Mouse (Mus musculus) embryonic facial prominence, embryonic 14.5 days (tissue): Measurements from ENCODE around the gene Tmprss12. TPM values are rescaled to one million over a fixed set of nuclear protein-coding genes. Genes with fewer than 3 reads are reported as not detected.
"Not testable (repeated sequence)": the region's sequence is repeated elsewhere in the genome, so short reads cannot be mapped to it uniquely, and the experiment has no call there.

Experiments used
- ATAC-seq: fragments of 200-750 bp; cut with Nextera tagmentation; 2 replicates; pipeline ENCODE4 v1.8.0; 2017; ENCODE audit warnings: low read depth, moderate number of reproducible peaks, moderate TSS enrichment
- DNase-seq: peaks from one replicate; pipeline ENCODE4 v3.0.0-alpha.2; 2015; ENCODE audit warnings: low spot score
- H3K27ac ChIP-seq: fragments of 300-500 bp; sonication (generic); replicated peaks from 2 replicates; pipeline ENCODE4 v1.5.1; 2014; ENCODE audit warnings: low read depth, mild to moderate bottlenecking, low read length, moderate library complexity
- H3K27me3 ChIP-seq: fragments of 300-500 bp; sonication (generic); replicated peaks from 2 replicates; pipeline ENCODE4 v1.6.1; 2014; ENCODE audit warnings: low read length; ENCODE audit not compliant: control insufficient read depth, insufficient read depth
- H3K36me3 ChIP-seq: fragments of 300-500 bp; sonication (generic); 2 replicates; pipeline ENCODE4 v1.6.1; 2014; ENCODE audit warnings: low read length, mixed read lengths; ENCODE audit not compliant: control insufficient read depth, insufficient read depth
- H3K4me1 ChIP-seq: fragments of 300-500 bp; sonication (generic); 2 replicates; pipeline ENCODE4 v1.6.1; 2014; ENCODE audit warnings: antibody characterized with exemption, low read length; ENCODE audit not compliant: control insufficient read depth, insufficient read depth
- H3K4me2 ChIP-seq: fragments of 300-500 bp; sonication (generic); 2 replicates; pipeline ENCODE4 v1.6.1; 2014; ENCODE audit warnings: low read depth, mild to moderate bottlenecking, low read length, moderate library complexity, mixed read lengths
- H3K4me3 ChIP-seq: fragments of 300-500 bp; sonication (generic); 2 replicates; pipeline ENCODE4 v1.5.1; 2014; ENCODE audit warnings: low read depth, mild to moderate bottlenecking, low read length
- H3K9ac ChIP-seq: fragments of 300-500 bp; sonication (generic); 2 replicates; pipeline ENCODE4 v1.6.1; 2014; ENCODE audit warnings: low read depth, mild to moderate bottlenecking, low read length, moderate library complexity, mixed read lengths
- H3K9me3 ChIP-seq: fragments of 300-500 bp; sonication (generic); 2 replicates; pipeline ENCODE4 v1.6.1; 2016; ENCODE audit warnings: low read length; ENCODE audit not compliant: control insufficient read depth
- WGBS: fragments of 180-500 bp; shearing (Covaris S2); extraction: QIAGEN DNeasy Blood & Tissue Kit; methylation state at CpG from one replicate; pipeline ENCODE4 v1.1.7; 2014; 5-methylcytosine and 5-hydroxymethylcytosine counted together
- polyA plus RNA-seq: library from polyadenylated mRNA; unstranded; fragments of >200 nt; fragmentation: Nextera tagmentation; extraction: Ambion mirVana; gene quantifications from 2 replicates; pipeline ENCODE4 v1.2.1, GENCODE M21; 2014

Tmprss12 gene
- polyA plus RNA-seq, 1 experiment from 2014 or later, result not detected

- not testable (repeated sequence) for H3K9me3 ChIP-seq
Measured at GRCm38 (mm10) chr15:100328089-100328488, 47.5 kb downstream of the Tmprss12 start.

GRCm38 (mm10) chr15:100329336-100329735 is 48.7 kb downstream of the Tmprss12 start:
- H3K4me1 ChIP-seq, H3K4me2 ChIP-seq, DNase-seq, H3K27me3 ChIP-seq, H3K9ac ChIP-seq, H3K4me3 ChIP-seq, H3K27ac ChIP-seq, H3K36me3 ChIP-seq, ATAC-seq, H3K9me3 ChIP-seq: not testable (repeated sequence)
- WGBS, result 48% methylated on average over 10 of the region's 10 CpGs

More at GRCm38 (mm10) chr15:100328089-100328488, 47.5 kb downstream of the Tmprss12 start:
- not testable (repeated sequence) for H3K4me3 ChIP-seq, H3K4me2 ChIP-seq, H3K27ac ChIP-seq, H3K27me3 ChIP-seq, DNase-seq, H3K9ac ChIP-seq, H3K4me1 ChIP-seq, ATAC-seq, H3K36me3 ChIP-seq
- WGBS, result 63% methylated on average over 3 of the region's 4 CpGs

GRCm38 (mm10) chr15:100330739-100331138 is 50.1 kb downstream of the Tmprss12 start:
- WGBS, result 86% methylated on average over 7 of the region's 7 CpGs
- no peak overlapping the region for H3K4me3 ChIP-seq
- no peak for DNase-seq

GRCm38 (mm10) chr15:100332077-100332961 is 51.7 kb downstream of the Tmprss12 start:
- ATAC-seq, result peak; percentile 22; the same call in 1 of the 2 replicates
- 27% methylated on average over 2 of the region's 10 CpGs for WGBS
- not testable (repeated sequence) for H3K9ac ChIP-seq

More at GRCm38 (mm10) chr15:100330739-100331138, 50.1 kb downstream of the Tmprss12 start:
- Histone ChIP-seq H3K27ac (no peak overlapping the region), H3K36me3 (no peaks in the 10 kb centered on the region), H3K9ac (no peak overlapping the region), H3K9me3 (no peaks in the 10 kb centered on the region), H3K4me2 (no peak overlapping the region), H3K4me1 (no peaks in the 10 kb centered on the region), H3K27me3 (no peaks in the 10 kb centered on the region)
- no peak for ATAC-seq

GRCm38 (mm10) chr15:100334629-100335028 is 54.0 kb downstream of the Tmprss12 start, which contains the start of gene Mettl7a3:
Gene Mettl7a3 (plus strand): TSS chr15:100334929.
- WGBS, result 53% methylated on average over 10 of the region's 10 CpGs
- no peak for ATAC-seq
- H3K27me3 ChIP-seq, result no peaks in the 10 kb centered on the region

More at GRCm38 (mm10) chr15:100332077-100332961, 51.7 kb downstream of the Tmprss12 start:
- not testable (repeated sequence) for H3K27ac ChIP-seq, H3K4me1 ChIP-seq, H3K36me3 ChIP-seq, H3K9me3 ChIP-seq, H3K4me2 ChIP-seq, H3K27me3 ChIP-seq, DNase-seq, H3K4me3 ChIP-seq

GRCm38 (mm10) chr15:100337328-100337727 is 56.7 kb downstream of the Tmprss12 start:
- not testable (repeated sequence) for H3K4me2 ChIP-seq, H3K4me1 ChIP-seq, H3K27me3 ChIP-seq, H3K36me3 ChIP-seq, H3K27ac ChIP-seq, H3K9me3 ChIP-seq, H3K4me3 ChIP-seq, DNase-seq, ATAC-seq, H3K9ac ChIP-seq

More at GRCm38 (mm10) chr15:100334629-100335028, 54.0 kb downstream of the Tmprss12 start, which contains the start of gene Mettl7a3:
- no peak within 1 kb of the TSS for H3K4me3 ChIP-seq
- DNase-seq, result no peak
- no peaks in the 10 kb centered on the region for H3K36me3 ChIP-seq
- no peaks in the 10 kb centered on the region for H3K9me3 ChIP-seq
- H3K4me1 ChIP-seq, result no peaks in the 10 kb centered on the region
- H3K4me2 ChIP-seq, result no peak within 1 kb of the TSS
- no peak within 1 kb of the TSS for H3K9ac ChIP-seq
- H3K27ac ChIP-seq, result no peak within 1 kb of the TSS

GRCm38 (mm10) chr15:100337847-100338246 is 57.2 kb downstream of the Tmprss12 start:
- H3K27ac ChIP-seq, H3K9ac ChIP-seq, H3K9me3 ChIP-seq, H3K4me1 ChIP-seq, H3K4me2 ChIP-seq, H3K4me3 ChIP-seq, H3K27me3 ChIP-seq, ATAC-seq, H3K36me3 ChIP-seq: not testable (repeated sequence)
- peak; percentile 39 for DNase-seq
- WGBS, result 44% methylated on average over 10 of the region's 10 CpGs

GRCm38 (mm10) chr15:100341314-100341980 is 60.8 kb downstream of the Tmprss12 start:
- not testable (repeated sequence) for H3K4me3 ChIP-seq, ATAC-seq, H3K36me3 ChIP-seq, H3K4me1 ChIP-seq, H3K4me2 ChIP-seq, H3K9ac ChIP-seq, H3K27ac ChIP-seq, H3K27me3 ChIP-seq, H3K9me3 ChIP-seq
- 52% methylated on average over 4 of the region's 5 CpGs for whole genome bisulfite sequencing
- peak; percentile 22 for DNase-seq
